Mouse (Mus musculus): ENCODE results near the gene Chst10.

Gene Chst10

GRCm38 (mm10) chr1:38817268-38817667 lies 80.7 kb downstream of the Chst10 start:
- DNase-seq (ENCODE audit: low spot score in 2 of 2), result no peak

DNA sequence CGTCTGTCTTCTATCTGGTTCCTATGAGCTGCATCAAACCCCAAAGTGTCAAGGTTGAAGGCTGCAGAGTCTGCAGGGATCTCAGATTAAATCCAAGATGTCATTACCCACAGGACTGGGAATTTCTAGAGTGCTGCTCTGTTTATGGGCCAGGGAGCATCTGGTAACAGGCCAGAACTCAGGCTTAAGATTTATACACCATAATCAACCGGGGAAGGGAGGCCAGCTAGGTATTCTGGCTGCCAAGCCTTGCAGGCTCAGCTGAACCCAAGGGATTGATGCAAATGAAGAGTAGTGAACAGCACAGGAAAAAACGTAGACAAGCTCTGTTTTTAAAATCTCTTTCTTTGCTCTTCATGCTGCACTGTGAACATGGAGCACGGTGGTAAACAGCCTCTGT lies 81.7 kb downstream of the Chst10 start:
- no peak for DNase-seq (ENCODE audit: low spot score in 2 of 2)
